Mouse (Mus musculus): ENCODE data around the gene Spaca9. TPM values are rescaled to one million over a fixed set of nuclear protein-coding genes. Genes with fewer than 3 reads are reported as not detected.
A peak's percentile ranks its signal among the peaks of the same experiment; 100 is the strongest.

Gene Spaca9
- total RNA-seq (2014; rRNA removed) (not detected in 2 replicates), polyA plus RNA-seq (2015; fragmentation: Nextera tagmentation; extraction: Ambion mirVana) (3.1 and 3.6 TPM in 2 replicates)

GRCm38 (mm10) chr2:28699361-28700335 is at the start of gene Spaca9, which contains the start of gene Ak8:
Gene Spaca9 (minus strand): TSS chr2:28699727.
Gene Ak8 (plus strand): TSS chr2:28700164.
- no peak within 1 kb of the TSS for H3K27ac ChIP-seq (ENCODE audit: low read depth, low read length)
- peak; percentile 98 for ATAC-seq
- no peaks in the 10 kb centered on the region for H3K9me3 ChIP-seq (ENCODE audit: low read length)
- H3K4me2 ChIP-seq (ENCODE audit: low read depth) = peak within 1 kb of the TSS; percentile 99
- no peaks in the 10 kb centered on the region for H3K27me3 ChIP-seq (ENCODE audit: insufficient read depth, low read length)
- H3K9ac ChIP-seq = peak within 1 kb of the TSS; percentile 45
- WGBS = under 1% methylated on average over 53 of the region's 53 CpGs
- DNase-seq = peak; percentile 92
- H3K36me3 ChIP-seq (ENCODE audit: insufficient read depth) = no peaks in the 10 kb centered on the region
- H3K4me3 ChIP-seq (ENCODE audit: low read depth, low read length) = peak within 1 kb of the TSS; percentile 45
- H3K4me1 ChIP-seq (ENCODE audit: insufficient read depth) = no peaks in the 10 kb centered on the region
- no peak for TF ChIP-seq CTCF (IDR thresholded peaks at IDR 0.05; ENCODE audit: low read depth)

GRCm38 (mm10) chr2:28747705-28748104 is 48.2 kb upstream of the Spaca9 start:
- Histone ChIP-seq H3K36me3 (ENCODE audit: insufficient read depth) (no peaks in the 10 kb centered on the region), H3K9ac (no peak overlapping the region), H3K27me3 (ENCODE audit: insufficient read depth, low read length) (peaks cover 9% of the 10 kb centered on the region; the same call in 1 of the 2 replicates), H3K9me3 (ENCODE audit: low read length) (no peaks in the 10 kb centered on the region), H3K4me3 (ENCODE audit: low read depth, low read length) (no peak overlapping the region), H3K27ac (ENCODE audit: low read depth, low read length) (no peak overlapping the region), H3K4me1 (ENCODE audit: insufficient read depth) (0 out of 2 replicates have a peak, but pooled peaks cover 2% of the 10 kb centered on the region), H3K4me2 (ENCODE audit: low read depth) (no peak overlapping the region)
- TF ChIP-seq CTCF (IDR thresholded peaks at IDR 0.05; ENCODE audit: low read depth) = no peak
- ATAC-seq (no peak), DNase-seq (no peak)
- 85% methylated on average over 2 of the region's 2 CpGs for WGBS

- 73% methylated on average over 15 of the region's 15 CpGs for WGBS
- H3K36me3 ChIP-seq (ENCODE audit: insufficient read depth) = no peaks in the 10 kb centered on the region
- no peaks in the 10 kb centered on the region for H3K4me1 ChIP-seq (ENCODE audit: insufficient read depth)
Measured at GRCm38 (mm10) chr2:28746682-28747332, 47.3 kb upstream of the Spaca9 start.

GRCm38 (mm10) chr2:28742701-28743100 is 43.2 kb upstream of the Spaca9 start:
- Histone ChIP-seq H3K27ac (ENCODE audit: low read depth, low read length) (no peak overlapping the region), H3K36me3 (ENCODE audit: insufficient read depth) (no peaks in the 10 kb centered on the region), H3K4me1 (ENCODE audit: insufficient read depth) (no peaks in the 10 kb centered on the region), H3K9me3 (ENCODE audit: low read length) (no peaks in the 10 kb centered on the region), H3K4me3 (ENCODE audit: low read depth, low read length) (no peak overlapping the region), H3K9ac (no peak overlapping the region), H3K27me3 (ENCODE audit: insufficient read depth, low read length) (no peaks in the 10 kb centered on the region; the same call in 1 of the 2 replicates), H3K4me2 (ENCODE audit: low read depth) (no peak overlapping the region)
- 68% methylated on average over 8 of the region's 8 CpGs for WGBS
- ATAC-seq (no peak), DNase-seq (no peak)
- TF ChIP-seq CTCF (IDR thresholded peaks at IDR 0.05; ENCODE audit: low read depth) = no peak

More at GRCm38 (mm10) chr2:28746682-28747332, 47.3 kb upstream of the Spaca9 start:
- Histone ChIP-seq H3K27me3 (ENCODE audit: insufficient read depth, low read length) (peaks cover 9% of the 10 kb centered on the region; the same call in 1 of the 2 replicates), H3K9me3 (ENCODE audit: low read length) (no peaks in the 10 kb centered on the region), H3K4me2 (ENCODE audit: low read depth) (no peak overlapping the region), H3K4me3 (ENCODE audit: low read depth, low read length) (no peak overlapping the region), H3K9ac (no peak overlapping the region), H3K27ac (ENCODE audit: low read depth, low read length) (no peak overlapping the region)
- ATAC-seq (no peak), DNase-seq (no peak)
- no peak for TF ChIP-seq CTCF (IDR thresholded peaks at IDR 0.05; ENCODE audit: low read depth)

GRCm38 (mm10) chr2:28740159-28740558 is 40.6 kb upstream of the Spaca9 start:
- Histone ChIP-seq H3K4me1 (ENCODE audit: insufficient read depth) (no peaks in the 10 kb centered on the region), H3K36me3 (ENCODE audit: insufficient read depth) (no peaks in the 10 kb centered on the region), H3K9me3 (ENCODE audit: low read length) (no peaks in the 10 kb centered on the region), H3K4me3 (ENCODE audit: low read depth, low read length) (no peak overlapping the region), H3K4me2 (ENCODE audit: low read depth) (no peak overlapping the region), H3K27ac (ENCODE audit: low read depth, low read length) (no peak overlapping the region), H3K9ac (no peak overlapping the region), H3K27me3 (ENCODE audit: insufficient read depth, low read length) (no peaks in the 10 kb centered on the region; the same call in 1 of the 2 replicates)
- WGBS = 85% methylated on average over 5 of the region's 5 CpGs
- ATAC-seq (no peak), DNase-seq (no peak)
- no peak for TF ChIP-seq CTCF (IDR thresholded peaks at IDR 0.05; ENCODE audit: low read depth)

- 52% methylated on average over 5 of the region's 5 CpGs for WGBS
- no peaks in the 10 kb centered on the region for H3K9me3 ChIP-seq (ENCODE audit: low read length)
- ATAC-seq (no peak), DNase-seq (peak; percentile 23)
- H3K27me3 ChIP-seq (ENCODE audit: insufficient read depth, low read length) = no peaks in the 10 kb centered on the region; the same call in 1 of the 2 replicates
- no peaks in the 10 kb centered on the region for H3K4me1 ChIP-seq (ENCODE audit: insufficient read depth)
- H3K36me3 ChIP-seq (ENCODE audit: insufficient read depth) = no peaks in the 10 kb centered on the region
- H3K27ac ChIP-seq (ENCODE audit: low read depth, low read length) = no peak overlapping the region
- no peak overlapping the region for H3K4me3 ChIP-seq (ENCODE audit: low read depth, low read length)
- H3K9ac ChIP-seq = no peak overlapping the region
- no peak for TF ChIP-seq CTCF (IDR thresholded peaks at IDR 0.05; ENCODE audit: low read depth)
- H3K4me2 ChIP-seq (ENCODE audit: low read depth) = no peak overlapping the region
Measured at GRCm38 (mm10) chr2:28737112-28737511, 37.6 kb upstream of the Spaca9 start.
